Mouse (Mus musculus) G1E (cell line): ENCODE results near the gene Hamp2.

ENCODE experiments used
- CTCF ChIP-seq: IDR thresholded peaks from 2 replicates; pipeline ENCODE4 v1.5.1; 2012; ENCODE audit warnings: low read depth, low read length, inconsistent platforms, mixed read lengths
- GATA1 ChIP-seq: IDR thresholded peaks from 2 replicates; pipeline ENCODE4 v1.6.1; 2012; ENCODE audit warnings: borderline replicate concordance, low read length, inconsistent platforms, mixed read lengths
- GATA2 ChIP-seq: IDR thresholded peaks from 2 replicates; pipeline ENCODE4 v1.6.1; 2012; ENCODE audit warnings: low read depth, low read length, inconsistent platforms, borderline replicate concordance
- POLR2AphosphoS5 ChIP-seq: IDR thresholded peaks from 2 replicates; pipeline ENCODE4 v1.6.1; 2012; ENCODE audit warnings: low read depth, low read length, inconsistent platforms; ENCODE audit not compliant: insufficient replicate concordance
- TAL1 ChIP-seq: conservative IDR thresholded peaks from 2 replicates; pipeline ENCODE4 v1.6.1; 2012; ENCODE audit warnings: low read depth, low read length, inconsistent platforms, mixed read lengths

DNA sequence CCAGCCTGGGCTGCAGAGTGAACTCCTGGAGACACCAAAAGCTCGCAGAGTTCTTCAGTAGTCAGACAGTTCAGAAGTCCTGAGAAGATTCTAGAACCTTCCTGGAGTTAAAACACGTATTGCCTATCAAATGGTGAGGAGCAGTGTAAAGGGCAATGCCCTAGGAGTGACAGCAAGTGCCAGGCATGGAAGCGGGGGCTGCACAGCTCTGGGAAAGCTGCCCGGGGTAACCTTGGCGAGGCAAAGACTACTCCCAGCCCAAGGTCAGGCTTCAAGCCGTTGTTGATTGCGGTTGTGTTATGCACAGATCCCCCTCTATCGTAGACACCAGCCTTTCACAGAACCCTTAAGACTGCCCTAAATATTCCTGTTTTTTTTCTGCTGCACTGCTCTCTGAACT, 44.1 kb upstream of the Hamp2 start:
- TF ChIP-seq CTCF: no peak
- TF ChIP-seq GATA1: no peak
- no peak for TF ChIP-seq GATA2
- TF ChIP-seq TAL1: no peak
- TF ChIP-seq POLR2AphosphoS5: no peak
